Mouse (Mus musculus) forebrain, embryonic 15.5 days (tissue): ENCODE results near the gene Zcchc7. TPM values are rescaled to one million over a fixed set of nuclear protein-coding genes. Genes with fewer than 3 reads are reported as not detected.
A peak's percentile ranks its signal among the peaks of the same experiment; 100 is the strongest.

Experiments
- ATAC-seq: fragments of 200-750 bp; cut with Nextera tagmentation; replicated peaks from 2 replicates; pipeline ENCODE4 v1.8.0; 2017; ENCODE audit warnings: mild to moderate bottlenecking, moderate TSS enrichment, moderate library complexity
- H3K27ac ChIP-seq: fragments of 300-500 bp; sonication (generic); replicated peaks from 2 replicates; pipeline ENCODE4 v1.5.1; 2015; ENCODE audit warnings: mild to moderate bottlenecking, inconsistent platforms
- H3K27me3 ChIP-seq: fragments of 300-500 bp; sonication (generic); 2 replicates; pipeline ENCODE4 v1.6.1; 2015; ENCODE audit warnings: inconsistent platforms
- H3K36me3 ChIP-seq: fragments of 300-500 bp; sonication (generic); 2 replicates; pipeline ENCODE4 v1.6.1; 2015; ENCODE audit warnings: mild to moderate bottlenecking, inconsistent platforms
- H3K4me1 ChIP-seq: fragments of 300-500 bp; sonication (generic); 2 replicates; pipeline ENCODE4 v1.6.1; 2015; ENCODE audit warnings: inconsistent platforms
- H3K4me2 ChIP-seq: fragments of 300-500 bp; sonication (generic); replicated peaks from 2 replicates; pipeline ENCODE4 v1.6.1; 2015; ENCODE audit warnings: mild to moderate bottlenecking, inconsistent platforms
- H3K4me3 ChIP-seq: fragments of 300-500 bp; sonication (generic); 2 replicates; pipeline ENCODE4 v1.5.1; 2015; ENCODE audit warnings: mild to moderate bottlenecking, inconsistent platforms
- H3K9ac ChIP-seq: fragments of 300-500 bp; sonication (generic); replicated peaks from 2 replicates; pipeline ENCODE4 v1.6.1; 2015; ENCODE audit warnings: mild to moderate bottlenecking, inconsistent platforms
- H3K9me3 ChIP-seq: fragments of 300-500 bp; sonication (generic); 2 replicates; pipeline ENCODE4 v1.6.1; 2016; ENCODE audit warnings: inconsistent platforms
- WGBS: fragments of 180-500 bp; shearing (Covaris S2); methylation state at CpG from one replicate; pipeline ENCODE4 v1.1.7; 2015; ENCODE audit warnings: mixed read lengths; 5-methylcytosine and 5-hydroxymethylcytosine counted together
- microRNA-seq: library from miRNA; unstranded; fragments of <30 nt; microRNA quantifications from one replicate; pipeline ENCODE4, GENCODE M21; 2016
- polyA plus RNA-seq: library from polyadenylated mRNA; unstranded; fragments of >200 nt; fragmentation: Nextera tagmentation; extraction: Ambion mirVana; gene quantifications from 2 replicates; pipeline ENCODE4 v1.2.1, GENCODE M21; 2015

Gene Zcchc7
- polyA plus RNA-seq, 1 experiment from 2014 or later: 39.8 TPM

- H3K4me3 ChIP-seq: no peak overlapping the region
- H3K4me1 ChIP-seq: peaks cover 9% of the 10 kb centered on the region
- no peak overlapping the region for H3K9ac ChIP-seq
- H3K27ac ChIP-seq: no peak overlapping the region
- no peaks in the 10 kb centered on the region for H3K36me3 ChIP-seq
- no peaks in the 10 kb centered on the region for H3K9me3 ChIP-seq
- 84% methylated on average over 6 of the region's 6 CpGs for whole genome bisulfite sequencing
- ATAC-seq: no peak
- H3K27me3 ChIP-seq: no peaks in the 10 kb centered on the region
- H3K4me2 ChIP-seq: no peak overlapping the region
Measured at GRCm38 (mm10) chr4:44976026-44976615, 220.4 kb downstream of the Zcchc7 start.

- Histone ChIP-seq H3K4me3 (no peak overlapping the region), H3K4me1 (peaks cover 17% of the 10 kb centered on the region), H3K4me2 (no peak overlapping the region), H3K9me3 (no peaks in the 10 kb centered on the region), H3K27ac (no peak overlapping the region), H3K9ac (no peak overlapping the region), H3K36me3 (no peaks in the 10 kb centered on the region), H3K27me3 (no peaks in the 10 kb centered on the region)
- 90% methylated on average over 10 of the region's 10 CpGs for WGBS
- no peak for ATAC-seq
Measured at GRCm38 (mm10) chr4:44976921-44977710, 221.4 kb downstream of the Zcchc7 start.

GRCm38 (mm10) chr4:44978175-44978574, 222.5 kb downstream of the Zcchc7 start:
- Histone ChIP-seq H3K27ac (no peak overlapping the region), H3K9ac (no peak overlapping the region), H3K27me3 (no peaks in the 10 kb centered on the region), H3K4me1 (peaks cover 17% of the 10 kb centered on the region), H3K36me3 (no peaks in the 10 kb centered on the region), H3K4me3 (no peak overlapping the region), H3K9me3 (no peaks in the 10 kb centered on the region), H3K4me2 (no peak overlapping the region)
- 86% methylated on average over 5 of the region's 5 CpGs for WGBS
- no peak for ATAC-seq

GRCm38 (mm10) chr4:44979794-44980338, 224.2 kb downstream of the Zcchc7 start:
- no peaks in the 10 kb centered on the region for H3K9me3 ChIP-seq
- no peaks in the 10 kb centered on the region for H3K36me3 ChIP-seq
- 80% methylated on average over 7 of the region's 7 CpGs for WGBS
- H3K4me3 ChIP-seq: no peak overlapping the region
- H3K4me2 ChIP-seq: no peak overlapping the region
- H3K27ac ChIP-seq: no peak overlapping the region
- no peak overlapping the region for H3K9ac ChIP-seq
- no peak for ATAC-seq
- H3K27me3 ChIP-seq: no peaks in the 10 kb centered on the region
- peaks cover 12% of the 10 kb centered on the region for H3K4me1 ChIP-seq

- peak within 1 kb of the TSS; percentile 67 for H3K9ac ChIP-seq
- under 1% methylated on average over 40 of the region's 40 CpGs for WGBS
- peak within 1 kb of the TSS; percentile 89 for H3K4me2 ChIP-seq
- peak within 1 kb of the TSS; percentile 50 for H3K4me3 ChIP-seq
- H3K36me3 ChIP-seq: no peaks in the 10 kb centered on the region
- H3K4me1 ChIP-seq: peaks cover 12% of the 10 kb centered on the region
- H3K27me3 ChIP-seq: no peaks in the 10 kb centered on the region
- ATAC-seq: peak; percentile 88
- peak within 1 kb of the TSS; percentile 6; the same call in 1 of the 2 replicates for H3K27ac ChIP-seq
- H3K9me3 ChIP-seq: no peaks in the 10 kb centered on the region
Measured at GRCm38 (mm10) chr4:44981280-44981973, 225.8 kb downstream of the Zcchc7 start, which contains the start of gene Grhpr. Grhpr (plus strand) TSS chr4:44981395.

Small RNAs within 50 kb of the gene (microRNA-seq; reads per million reads assigned to microRNA genes)
- gene Gm22639: not detected

Other genes with a start within 250 kb of the Zcchc7 start
- 0.19 and 0.22 TPM in 2 replicates for gene Pax5, start 45.4 kb upstream of the Zcchc7 start, polyA plus RNA-seq
- 20.7 and 21.1 TPM in 2 replicates for gene Grhpr, start 225.5 kb downstream of the Zcchc7 start, polyA plus RNA-seq